Mouse (Mus musculus) testis, postnatal 14 days (tissue): Measurements from ENCODE around the gene Fchsd2.

ENCODE experiments used
- DNase-seq: peaks from one replicate; pipeline ENCODE4 v3.0.0; 2021; ENCODE audit warnings: low spot score

The Fchsd2 gene

DNA sequence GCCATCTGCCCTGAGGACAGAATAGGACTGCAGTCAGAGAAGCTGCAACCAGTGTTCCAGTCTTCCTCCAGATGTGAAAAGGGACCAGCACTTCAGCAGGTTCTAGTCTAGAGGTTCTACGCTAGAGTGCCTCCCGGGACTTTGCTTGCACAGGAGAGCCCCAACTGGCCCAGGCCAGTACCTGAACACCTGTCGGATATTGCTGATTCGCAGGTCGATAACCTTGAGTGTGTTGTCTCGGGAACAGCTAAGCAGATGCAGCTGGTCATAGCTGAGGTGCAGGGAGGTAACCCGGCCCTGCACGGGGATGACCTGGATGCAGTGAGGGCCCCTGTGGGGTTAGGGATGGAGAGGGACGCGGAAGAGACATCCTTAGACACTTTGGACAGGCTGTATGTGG, 197.7 kb downstream of the Fchsd2 start:
- no peak for DNase-seq

DNA sequence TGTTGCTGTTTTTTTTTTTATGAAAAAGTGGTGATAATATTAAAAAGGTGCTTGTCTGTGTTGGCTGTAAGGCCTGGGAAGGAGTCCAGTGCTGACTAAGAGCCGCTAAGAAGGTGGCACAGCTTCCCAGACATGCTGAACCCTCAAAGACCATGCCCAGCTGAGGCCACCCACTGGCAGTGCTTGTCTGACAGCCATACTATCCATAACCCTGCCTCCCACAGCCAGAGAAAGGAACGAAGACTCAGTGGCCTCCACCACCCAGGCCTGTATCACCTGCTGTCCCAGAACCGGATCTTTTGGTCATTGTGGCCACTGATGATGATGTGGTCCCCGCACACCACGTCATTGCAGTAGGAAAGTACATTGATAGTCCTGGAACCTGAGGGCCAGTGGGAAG, 198.5 kb downstream of the Fchsd2 start:
- no peak for DNase-seq

DNA sequence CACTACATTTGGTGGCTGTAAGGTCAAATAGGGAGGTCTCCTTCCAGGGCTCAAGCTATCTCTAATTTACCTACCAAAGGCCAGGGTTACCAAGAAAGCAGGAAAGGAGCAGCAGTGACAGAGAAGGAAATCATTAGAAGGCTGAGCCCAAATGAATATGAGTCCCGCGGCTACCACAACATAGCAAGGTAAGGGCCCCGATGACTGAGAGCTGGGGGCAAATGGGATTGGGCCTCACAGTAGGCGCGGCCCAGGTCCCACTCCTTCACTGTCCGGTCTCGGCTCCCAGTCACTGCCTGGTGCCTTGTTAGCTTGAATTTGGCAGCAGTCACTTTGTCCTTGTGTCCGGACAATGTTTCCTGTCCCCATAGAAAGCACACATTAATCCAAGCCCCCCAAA, 199.0 kb downstream of the Fchsd2 start:
- no peak for DNase-seq

DNA sequence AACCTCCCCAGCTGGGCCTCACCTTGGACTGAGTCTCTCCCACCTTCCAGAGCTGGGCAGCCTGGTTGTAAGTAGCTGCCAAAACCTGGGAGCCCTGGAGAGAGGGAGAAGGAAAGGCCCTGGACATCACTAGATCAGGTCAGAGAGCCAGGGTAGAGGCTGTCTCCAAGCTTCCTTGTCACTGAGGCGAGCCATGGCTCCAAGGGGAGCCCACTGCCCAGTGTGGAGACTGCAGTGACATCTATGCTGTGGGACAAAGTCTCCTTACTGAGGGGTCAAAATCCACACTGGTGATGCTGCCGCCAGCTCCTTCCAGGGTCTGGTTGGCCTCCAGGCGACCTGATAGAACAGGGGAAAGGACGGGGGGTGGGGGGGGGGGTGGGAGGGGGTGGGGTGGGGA, 199.4 kb downstream of the Fchsd2 start:
- no peak for DNase-seq

DNA sequence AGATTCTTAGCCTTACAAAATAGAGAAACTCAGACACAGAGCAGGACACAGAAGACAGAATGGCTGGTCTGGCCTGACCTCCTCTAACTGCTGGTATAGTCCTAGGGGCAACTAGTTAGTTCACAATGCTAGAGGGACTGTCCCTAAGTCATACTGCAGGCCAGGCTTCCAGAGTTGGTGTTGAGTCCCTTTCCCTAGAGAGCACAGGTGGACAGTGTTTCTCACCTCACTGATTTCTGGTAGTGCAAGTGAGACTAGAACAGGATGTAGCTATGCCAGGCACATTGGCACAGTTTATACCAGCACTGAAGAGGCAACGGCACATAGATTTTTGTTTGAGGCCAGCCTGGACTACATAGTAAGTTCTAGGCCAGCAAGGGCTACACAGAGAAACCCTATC, 200.0 kb downstream of the Fchsd2 start:
- DNase-seq, result no peak

DNA sequence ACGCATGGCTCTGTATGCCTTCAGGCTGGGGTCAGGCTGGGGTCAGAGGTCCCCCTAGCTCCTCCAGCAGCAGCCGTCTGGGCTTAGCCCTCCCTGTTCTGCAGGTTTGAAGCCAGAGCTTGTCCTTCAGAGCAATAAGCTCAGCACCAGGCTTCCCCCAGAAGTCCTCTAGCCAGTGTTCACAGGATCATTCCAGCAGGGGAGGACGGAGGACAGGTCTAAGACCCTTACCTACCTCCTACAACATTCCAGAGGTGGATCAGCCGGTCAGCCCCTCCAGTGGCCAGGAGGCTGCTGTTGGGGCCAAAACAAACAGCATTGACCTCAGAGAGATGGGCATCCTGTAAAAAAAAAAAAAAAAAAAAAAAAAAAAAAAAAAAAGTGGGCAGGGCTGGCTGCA, 200.5 kb downstream of the Fchsd2 start:
- no peak for DNase-seq

DNA sequence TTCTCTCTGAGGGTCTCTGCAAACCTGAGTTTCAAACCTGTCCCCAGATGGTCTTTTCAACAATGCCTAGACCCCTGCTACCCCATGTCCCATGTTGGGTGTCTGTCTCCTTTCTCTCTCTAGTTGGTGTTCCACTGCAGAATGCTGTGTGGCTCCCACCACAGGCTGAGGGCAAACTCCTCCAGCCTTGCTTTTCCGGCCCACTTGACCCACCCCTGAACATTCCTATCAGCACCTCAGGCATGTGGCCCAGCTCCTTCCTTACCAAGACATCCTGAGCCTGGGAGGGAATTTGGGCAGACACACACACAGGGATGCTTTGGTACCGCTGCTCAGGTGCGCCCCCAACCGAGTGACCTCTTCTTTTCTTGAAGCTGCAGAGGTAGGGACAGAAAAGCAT, 200.9 kb downstream of the Fchsd2 start:
- no peak for DNase-seq

DNA sequence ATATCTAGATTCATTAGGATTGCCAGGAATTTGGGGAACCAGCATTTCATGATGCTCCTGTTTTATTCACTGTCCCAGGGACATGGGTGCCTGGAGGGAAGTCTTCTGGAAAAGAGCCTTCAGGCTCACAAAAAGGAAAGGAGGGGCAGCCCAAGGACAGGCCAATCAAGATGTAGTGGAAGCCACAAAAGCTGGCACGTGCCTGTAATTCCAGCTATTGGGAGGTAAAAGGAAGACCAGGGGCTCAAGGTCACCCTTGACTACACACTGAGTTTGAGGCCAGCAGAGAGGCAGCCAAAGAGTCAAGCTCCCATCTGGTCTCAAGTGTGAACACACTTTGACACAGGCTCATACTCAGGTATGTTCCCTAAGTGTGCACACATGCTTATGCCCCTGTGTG, 202.8 kb downstream of the Fchsd2 start:
- DNase-seq, result no peak

DNA sequence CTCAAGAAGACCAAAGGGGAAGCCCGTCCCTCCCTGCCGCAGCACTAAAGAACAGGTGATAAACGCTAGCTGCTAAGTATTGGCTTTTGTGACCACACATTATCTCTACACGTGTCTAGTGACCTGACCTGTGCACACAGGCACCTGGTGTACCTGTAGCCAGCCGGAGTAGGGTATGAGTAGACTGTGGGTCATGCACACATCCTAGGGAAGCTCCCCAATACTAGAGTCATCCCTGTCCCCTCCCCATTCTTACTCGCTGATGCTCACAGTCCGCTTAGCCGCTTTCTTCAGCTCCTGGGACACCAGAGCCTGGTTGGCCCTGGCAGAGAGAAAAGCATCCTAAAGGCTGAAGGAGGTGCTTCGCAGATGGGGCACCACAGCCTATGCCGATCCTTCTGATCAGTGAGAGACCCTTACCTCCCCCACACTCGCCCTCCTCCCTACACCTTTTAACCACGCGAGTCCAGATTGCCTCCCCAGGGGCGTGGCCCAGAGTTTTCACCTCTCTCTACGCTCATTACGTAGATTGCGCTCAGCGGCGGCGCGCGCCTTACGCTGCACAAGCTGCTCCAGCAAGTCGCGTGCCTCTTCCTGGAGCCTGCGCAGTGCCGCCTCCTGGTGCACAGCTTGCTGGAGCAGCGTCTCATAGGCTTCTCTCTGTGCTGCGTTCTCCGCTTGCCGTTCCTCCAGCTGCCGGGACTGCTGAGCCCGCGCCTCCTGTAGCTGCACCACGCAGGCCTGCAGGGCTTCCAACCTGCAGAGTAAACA, 203.8 kb downstream of the Fchsd2 start:
- peak; percentile 79 for DNase-seq

DNA sequence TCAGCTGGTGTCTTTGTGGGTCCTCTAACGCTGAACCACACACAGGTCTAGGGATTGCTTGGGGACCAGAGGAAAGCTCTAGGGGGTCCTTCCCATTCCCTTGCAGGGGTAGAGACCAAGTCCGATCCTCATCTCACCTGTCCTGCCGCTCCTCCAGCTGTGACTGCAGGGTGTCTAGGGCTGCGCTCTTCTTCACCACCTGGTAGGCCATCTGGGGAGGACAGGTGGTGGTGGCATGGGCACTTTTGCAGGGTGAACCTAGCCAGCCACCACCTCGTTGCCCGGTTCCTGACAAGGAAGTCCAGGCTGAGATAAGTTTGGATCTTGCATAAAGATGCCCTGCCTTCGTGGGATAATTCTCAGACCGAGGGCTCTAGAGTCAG, 204.4 kb downstream of the Fchsd2 start:
- DNase-seq, result no peak

DNA sequence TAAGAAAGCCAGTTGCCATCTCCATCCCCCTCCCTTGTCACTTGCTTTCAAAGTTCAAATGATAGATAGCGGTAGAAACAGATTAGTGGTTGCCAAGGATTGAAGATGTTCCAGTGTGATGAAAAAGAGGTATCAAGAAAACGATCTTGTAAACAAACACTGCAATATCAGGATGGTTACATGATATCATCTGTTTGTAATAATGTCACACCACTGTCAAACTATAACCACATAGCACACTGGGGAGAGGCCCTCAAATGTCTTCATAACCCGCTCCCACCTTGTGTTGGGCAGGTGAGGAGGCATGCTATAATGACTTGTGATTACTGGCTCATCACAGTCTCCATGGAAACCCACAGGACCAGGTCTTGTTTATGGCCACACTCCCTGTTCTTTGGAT, 205.7 kb downstream of the Fchsd2 start:
- DNase-seq, result no peak

DNA sequence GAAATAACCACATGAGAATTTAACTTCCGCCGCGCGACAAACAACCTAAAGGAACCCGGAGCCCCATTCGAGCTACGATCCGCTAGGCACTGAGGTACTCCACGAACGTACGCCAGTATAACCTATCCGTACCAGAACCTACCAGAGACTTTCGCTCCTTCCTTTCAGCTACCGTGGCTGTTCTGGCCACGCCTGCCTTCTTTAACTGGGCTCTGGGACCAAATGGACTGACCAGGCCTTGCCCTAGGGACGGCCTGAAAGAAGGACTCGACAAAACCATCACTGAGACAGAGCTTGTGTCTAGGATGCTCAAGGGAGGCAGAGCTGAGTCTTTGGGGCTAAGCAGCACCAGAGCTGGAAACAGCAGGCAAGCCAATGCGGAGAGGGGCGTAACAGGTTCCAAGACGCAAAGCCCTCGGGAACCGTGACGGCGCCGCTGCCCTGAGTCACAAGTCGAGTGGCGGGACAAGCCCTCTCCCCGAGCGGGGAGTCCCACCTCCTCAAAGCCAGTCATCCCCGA, 208.8 kb downstream of the Fchsd2 start:
- no peak for DNase-seq

DNA sequence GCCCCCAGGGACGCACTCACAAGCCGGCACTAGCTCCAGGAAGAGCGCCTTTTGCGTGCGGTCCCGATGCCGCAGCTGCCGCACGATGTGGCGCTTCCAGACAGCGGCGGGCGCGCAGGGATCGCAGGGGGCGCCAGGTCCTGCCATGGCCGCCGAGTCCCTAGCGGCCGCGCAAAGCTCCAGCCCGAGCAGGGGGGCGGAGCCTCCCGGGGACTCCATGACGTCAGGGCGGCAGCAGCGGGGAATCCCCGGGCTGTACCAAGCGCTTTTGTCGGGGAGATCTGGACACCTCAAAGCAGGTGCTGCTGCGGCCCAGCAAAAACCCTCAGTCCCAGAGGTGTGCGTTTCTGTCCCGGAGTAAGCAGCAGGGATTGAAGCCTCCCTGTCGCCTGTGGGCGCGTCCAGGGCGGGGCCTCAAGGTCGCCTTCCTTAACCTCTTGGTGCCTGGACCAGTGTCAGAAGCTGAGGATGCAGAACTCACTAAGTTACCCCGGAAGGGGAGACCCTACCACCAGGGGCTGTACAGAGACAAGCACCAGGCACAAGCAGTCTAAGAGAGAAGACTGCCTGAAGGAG, 209.3 kb downstream of the Fchsd2 start, which contains the start of gene Atg16l2:
Gene Atg16l2, minus strand, starts transcription at position 371 of the 576 bp plus-strand sequence.
- DNase-seq, result peak; percentile 85

DNA sequence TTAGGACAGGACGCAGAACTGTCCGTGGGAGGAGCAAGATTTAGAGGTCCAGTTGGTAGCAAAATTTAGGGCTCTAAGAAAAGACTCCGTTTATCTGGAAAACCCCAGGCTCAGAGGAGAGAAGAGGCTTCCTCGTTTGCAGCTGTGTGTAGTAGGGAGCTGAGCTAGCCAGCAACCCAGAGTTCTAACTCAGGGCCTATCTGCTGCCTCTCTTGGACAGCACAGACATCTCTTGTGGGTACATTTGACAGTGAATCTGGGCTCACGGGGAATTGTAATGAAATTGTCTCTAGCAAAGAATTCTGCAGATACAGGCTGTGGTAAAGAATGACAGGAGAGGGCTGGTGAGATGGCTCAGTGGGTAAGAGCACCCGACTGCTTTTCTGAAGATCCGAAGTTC, 210.0 kb downstream of the Fchsd2 start:
- no peak for DNase-seq

DNA sequence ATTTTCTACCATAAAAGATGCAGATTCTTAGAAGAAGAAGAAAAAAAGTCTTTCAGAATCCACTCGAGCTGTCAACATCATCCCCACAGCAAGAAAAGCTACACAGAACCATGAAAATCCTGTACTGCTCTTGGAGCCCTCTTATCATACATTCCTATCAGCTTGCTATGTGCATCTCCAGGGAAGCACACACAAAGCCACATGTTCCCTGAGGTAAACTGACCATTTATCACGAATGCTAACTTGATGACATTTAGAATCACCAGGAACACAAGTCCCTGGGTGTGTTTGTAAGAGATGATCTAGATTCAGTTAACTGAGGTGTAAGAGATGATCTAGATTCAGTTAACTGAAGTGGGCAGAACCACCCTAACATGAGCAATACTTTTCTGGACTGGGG, 214.2 kb downstream of the Fchsd2 start:
- DNase-seq, result no peak

DNA sequence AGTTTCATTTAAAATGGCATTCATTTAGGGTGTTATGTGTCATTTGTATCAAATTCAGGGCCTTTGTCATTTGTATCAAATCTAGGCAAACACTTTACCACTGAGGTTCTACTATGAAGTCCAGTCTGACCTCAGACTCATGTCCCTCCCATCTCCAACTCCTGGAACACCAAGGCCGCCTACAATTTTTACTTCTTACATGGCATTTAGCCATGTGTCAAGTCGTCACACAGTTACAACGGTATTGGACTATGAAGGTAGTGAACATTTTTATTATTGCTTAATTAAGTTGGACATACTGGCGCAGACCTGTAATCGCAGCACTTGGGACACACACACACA, 217.3 kb downstream of the Fchsd2 start:
- DNase-seq, result no peak

DNA sequence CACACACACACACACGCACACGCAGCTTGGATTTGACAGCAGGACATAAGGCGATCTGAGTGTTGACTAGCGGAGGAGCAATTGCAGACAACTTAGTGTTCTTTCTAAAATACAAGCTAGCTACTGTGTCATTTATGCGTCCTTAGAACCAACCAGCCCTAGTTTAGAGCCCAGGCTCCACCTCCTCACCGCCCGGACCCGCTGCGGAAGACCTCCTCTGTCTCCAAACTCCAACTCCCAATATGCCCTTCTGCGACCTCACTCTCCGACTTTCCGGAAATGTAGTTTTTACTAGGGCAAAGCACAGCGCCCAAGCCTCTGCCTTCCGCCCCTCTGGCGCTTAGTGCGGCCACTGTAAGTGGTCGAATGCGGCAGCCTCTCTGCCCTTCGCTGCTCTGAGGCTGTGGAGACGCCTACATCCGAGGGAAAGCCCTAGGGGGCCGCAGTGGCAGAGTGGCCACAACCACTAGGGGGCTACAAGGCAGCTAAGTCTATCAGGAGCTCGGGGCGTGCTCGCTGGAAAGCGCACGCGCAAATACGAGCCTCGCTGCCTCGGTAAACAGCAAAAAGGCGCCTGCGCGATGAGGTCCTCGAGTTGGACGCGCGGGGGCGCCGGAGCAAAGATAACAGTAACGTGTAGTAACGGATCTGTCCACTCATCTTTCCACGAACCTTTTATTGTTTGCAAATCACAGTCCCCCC, 217.8 kb downstream of the Fchsd2 start:
- DNase-seq, result peak; percentile 89

DNA sequence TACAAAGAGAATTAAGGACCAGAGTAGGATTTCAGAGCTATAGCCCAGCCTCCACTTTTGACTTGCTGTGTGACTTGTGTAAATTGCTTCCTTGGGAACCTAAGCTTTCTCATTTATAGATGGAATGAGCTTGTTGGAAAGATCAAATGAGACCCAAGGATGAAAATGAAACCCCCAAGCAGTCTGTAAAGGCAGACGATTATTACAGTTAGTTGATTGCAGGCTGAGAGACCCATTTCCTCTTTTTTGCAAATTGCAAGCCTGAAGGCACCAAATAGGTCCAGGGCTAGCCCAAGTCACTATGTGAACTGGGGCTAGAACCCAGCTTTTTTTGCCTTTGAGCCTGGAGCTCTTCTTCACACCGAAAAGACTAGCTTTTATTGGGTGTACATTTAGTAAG, 218.4 kb downstream of the Fchsd2 start:
- no peak for DNase-seq

DNA sequence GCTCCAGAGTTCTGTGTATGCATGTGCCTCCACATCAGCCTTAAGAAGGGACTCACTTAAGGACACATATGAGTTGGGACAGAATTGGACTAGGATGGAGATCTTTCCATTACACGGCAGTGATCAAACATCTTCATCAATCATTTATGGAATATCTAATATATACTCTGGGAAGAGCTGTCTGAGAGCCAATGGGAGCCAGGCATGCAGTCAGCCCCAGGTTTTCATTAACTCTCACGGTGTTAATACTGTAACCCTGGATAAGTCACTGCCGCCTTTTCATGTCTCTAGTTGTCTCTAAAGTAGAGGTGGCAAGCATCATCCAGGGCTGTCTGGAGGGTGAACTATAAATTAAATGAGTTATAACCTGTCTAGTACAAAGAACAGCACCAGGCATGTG, 220.4 kb downstream of the Fchsd2 start:
- no peak for DNase-seq

DNA sequence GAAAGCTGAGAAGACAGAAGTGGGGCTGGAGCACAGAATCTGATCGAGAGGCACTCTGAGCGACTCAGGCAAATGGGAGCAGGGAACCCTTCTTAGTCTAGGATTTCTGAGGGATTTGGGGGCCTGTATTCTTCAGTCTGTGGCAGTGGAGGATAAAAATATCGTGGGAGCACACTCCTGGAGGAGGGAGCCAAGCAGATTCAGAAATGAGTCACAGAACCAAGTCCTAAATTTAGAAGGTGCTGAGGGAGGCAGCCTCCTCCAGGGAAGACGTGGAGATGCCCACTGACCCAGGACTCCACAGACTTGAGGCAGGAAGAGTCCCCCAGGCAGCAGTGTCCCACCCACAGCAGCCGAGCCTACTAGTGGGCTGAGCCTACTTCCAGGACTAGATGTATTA, 221.7 kb downstream of the Fchsd2 start:
- no peak for DNase-seq

DNA sequence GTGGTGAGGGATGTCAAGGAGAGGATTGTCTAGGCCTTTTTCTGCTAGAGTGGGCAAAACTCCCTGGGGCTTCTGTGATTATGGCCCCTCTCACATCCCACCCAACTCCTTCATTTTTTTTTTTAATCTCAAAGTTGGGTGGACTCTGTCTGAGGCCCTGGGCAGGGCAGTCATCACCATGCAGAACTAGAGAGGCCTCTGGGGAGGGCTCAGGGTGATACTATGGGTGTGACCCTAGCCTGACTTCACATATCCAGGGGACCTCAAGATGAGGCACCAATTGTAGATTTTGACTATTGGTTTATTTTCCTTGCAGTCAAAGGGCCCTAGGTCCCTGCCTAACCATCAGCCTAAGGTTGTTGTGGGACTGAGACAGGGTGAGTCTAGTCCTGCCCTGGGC, 223.0 kb downstream of the Fchsd2 start:
- no peak for DNase-seq

DNA sequence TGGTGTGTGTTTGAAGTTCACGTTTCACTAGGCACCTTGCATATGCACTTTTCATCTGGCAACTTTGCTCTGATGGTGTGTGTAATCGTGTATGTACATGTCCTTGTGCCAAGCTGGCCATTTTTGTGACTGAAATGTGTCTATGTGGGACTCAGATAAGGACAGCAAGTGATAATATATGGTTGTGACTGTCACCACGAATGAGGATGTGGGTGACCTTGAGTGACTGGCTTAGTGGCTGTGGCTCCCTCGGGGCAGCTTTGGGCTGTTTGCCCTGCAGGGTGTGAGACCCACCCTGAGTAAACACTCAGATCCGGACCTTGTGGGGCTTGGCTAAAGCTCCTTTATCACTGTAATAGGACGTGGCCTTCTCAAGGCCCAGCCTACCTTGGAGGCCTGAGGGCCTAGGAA, 223.9 kb downstream of the Fchsd2 start:
- DNase-seq, result no peak

DNA sequence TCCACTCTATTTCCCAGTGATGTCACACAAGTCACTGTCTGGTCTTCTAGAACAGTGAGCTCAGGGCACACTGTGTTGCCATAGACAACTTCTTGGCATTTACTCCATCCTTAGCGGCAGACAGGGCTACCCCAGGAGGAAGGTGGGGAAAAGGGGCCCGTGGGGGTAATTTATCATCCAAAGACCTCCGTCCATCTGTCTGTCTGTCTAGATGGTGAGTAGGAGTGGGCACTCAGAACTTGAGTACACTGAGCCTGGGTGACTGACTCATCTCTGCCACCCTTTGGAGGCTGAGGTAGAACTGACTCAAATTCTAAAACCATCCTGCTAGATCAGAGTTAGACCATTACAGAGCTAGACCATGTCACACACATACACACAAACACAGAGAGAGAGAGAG, 224.4 kb downstream of the Fchsd2 start, which contains the start of gene Stard10:
Gene Stard10, plus strand, starts transcription at position 73 of the 400 bp plus-strand sequence.
- DNase-seq, result no peak
